Comparison of ENCODE assay signal across 9 mouse cellular contexts in the genomic region with DNA sequence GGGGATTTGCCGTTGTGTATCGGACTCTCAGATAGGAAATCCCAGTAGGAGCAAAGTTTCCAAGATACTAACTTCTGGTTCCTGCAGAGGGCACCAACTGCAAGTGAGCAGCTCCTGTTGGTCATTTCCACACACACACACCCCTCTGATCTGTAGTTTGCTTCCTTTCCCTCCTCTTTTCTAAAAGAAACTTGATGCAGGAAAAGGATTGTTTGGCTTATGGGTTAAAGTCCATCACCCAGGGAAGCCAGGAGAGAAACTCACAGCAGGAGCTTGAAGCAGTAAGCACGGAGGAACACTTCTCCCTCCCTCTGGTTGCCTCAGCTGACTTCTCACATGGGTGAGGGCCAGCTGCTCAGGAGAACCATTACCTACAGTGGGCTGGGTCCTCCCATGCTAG. TPM values are rescaled to one million over a fixed set of nuclear protein-coding genes. Genes with fewer than 3 reads are reported as not detected.
A peak's percentile ranks its signal among the peaks of the same experiment; 100 is the strongest.
DNase-seq lines count a peak whose midpoint lies in the region; ATAC-seq and TF ChIP-seq lines count a peak whose summit lies in the region.
"Had no signal": no experiment of that assay in that cellular context is flagged by ENCODE, and none has a peak within 500 bp of the region (broad histone marks: within the 10 kb centered on the region; RNA-seq: fewer than 3 reads in every experiment).

No protein-coding gene starts in this region.

- H3K4me3 ChIP-seq in liver, adult 2 months (ENCODE audit: insufficient read depth, low read depth, low read length): no peak overlapping the region
- H3K4me3 ChIP-seq: limb, embryonic 12.5 days had no signal

- TF ChIP-seq POLR2A in liver, adult 2 months (IDR thresholded peaks at IDR 0.05; ENCODE audit: extremely low read depth, insufficient read depth, low read length): no peak

- no peak overlapping the region for H3K9ac ChIP-seq in liver, adult 2 months (ENCODE audit: low read depth, low read length)
- H3K9ac ChIP-seq: limb, embryonic 12.5 days had no signal

- no peak overlapping the region for H3K27ac ChIP-seq in liver, adult 2 months (replicated peaks; ENCODE audit: insufficient read depth, low read depth, low read length)
- H3K27ac ChIP-seq: limb, embryonic 12.5 days had no signal

- no peaks in the 10 kb centered on the region for H3K79me2 ChIP-seq in liver, adult 2 months (ENCODE audit: control insufficient read depth, insufficient read depth, low read length)

- intact Hi-C loops in gastrocnemius, postnatal 36 days (cut with DNase I): loop anchor here (2.0 kb wide), 1 partner anchor 86 kb away; no protein-coding TSS in a partner anchor

- no peaks in the 10 kb centered on the region for H3K4me1 ChIP-seq in liver, adult 2 months (ENCODE audit: control insufficient read depth, insufficient read depth, low read length)
- H3K4me1 ChIP-seq: limb, embryonic 12.5 days had no signal

- peak; percentile 71 for TF ChIP-seq CTCF in liver, adult 2 months (IDR thresholded peaks at IDR 0.05; ENCODE audit: low read depth, low read length)

- DNase-seq in adrenal gland, postnatal 10 days: peak; percentile 19
- DNase-seq in adrenal gland, postnatal 25 days: no peak
- peak; percentile 55 for DNase-seq in liver, adult 2 months (ENCODE audit: extremely low read depth, low read depth, low spot score)
- DNase-seq in liver: no peak
- DNase-seq in kidney, adult 18-20 months: peak; percentile 37
- no peak for DNase-seq in urinary bladder, adult 18-20 months (ENCODE audit: low spot score in 2 of 2)
- DNase-seq in gastrocnemius, postnatal 36 days: no peak

- no peaks in the 10 kb centered on the region for H3K36me3 ChIP-seq in liver, adult 2 months (ENCODE audit: control insufficient read depth, insufficient read depth, low read length)
- H3K36me3 ChIP-seq: limb, embryonic 12.5 days had no signal

- ATAC-seq in megakaryocyte progenitor cell, adult 5-6 weeks (replicated peaks; ENCODE audit: poor library complexity): 0 out of 2 replicates have a peak, but pooled peaks have one; percentile 23

- WGBS in liver, adult 2 months: 15% methylated on average over 3 of the region's 3 CpGs

- no peaks in the 10 kb centered on the region for H3K27me3 ChIP-seq in liver, adult 2 months (ENCODE audit: control insufficient read depth, insufficient read depth, low read length)
- H3K27me3 ChIP-seq: limb, embryonic 12.5 days had no signal

RNA-seq across cellular contexts. Expression of a gene that starts 24.3 kb away (rescaled TPM):
- 10 to 100 TPM; 19.7 to 24.1 TPM for total RNA-seq in adrenal gland, postnatal 10 days (2021)
- total RNA-seq in adrenal gland, postnatal 25 days (2021): 24.4 and 24.5 TPM in 2 replicates
- 11.2 and 11.9 TPM in 2 replicates for total RNA-seq in liver, adult 2 months (2014; rRNA removed)
- polyA plus RNA-seq in liver, adult 2 months (2012; rRNA removed): 2.6 and 5.4 TPM in 2 replicates
- total RNA-seq in megakaryocyte progenitor cell, adult 5-6 weeks (2015): 45.4 and 47.6 TPM in 2 replicates
- total RNA-seq in megakaryocyte progenitor cell, adult 5-6 weeks (2017): 85.2 and 126 TPM in 2 replicates
- total RNA-seq in gastrocnemius, postnatal 36 days (2021): 1 to 10 TPM; 6.3 to 7.1 TPM

RNA-seq across cellular contexts. Expression of a gene that starts 25.0 kb away (rescaled TPM):
- 10 to 100 TPM; 30.9 to 38.7 TPM for total RNA-seq in adrenal gland, postnatal 10 days (2021)
- 41.4 and 50.6 TPM in 2 replicates for total RNA-seq in adrenal gland, postnatal 25 days (2021)
- total RNA-seq in liver, adult 2 months (2014; rRNA removed): 10.8 and 14.6 TPM in 2 replicates
- polyA plus RNA-seq in liver, adult 2 months (2012; rRNA removed): 24.1 and 24.4 TPM in 2 replicates
- 28.3 and 30.7 TPM in 2 replicates for total RNA-seq in megakaryocyte progenitor cell, adult 5-6 weeks (2015)
- total RNA-seq in megakaryocyte progenitor cell, adult 5-6 weeks (2017): 25.3 and 34.4 TPM in 2 replicates
- total RNA-seq in gastrocnemius, postnatal 36 days (2021): 10 to 100 TPM; 10.5 to 11.7 TPM

Comparison
In these comparisons a context has a peak if more than half of its experiments do, and no peak if none do; other contexts are left out.
1. DNase-seq: peak in adrenal gland, postnatal 10 days (single experiment), liver, adult 2 months (single experiment) and kidney, adult 18-20 months (single experiment); none in adrenal gland, postnatal 25 days (single experiment), liver (single experiment), urinary bladder, adult 18-20 months (0 of 2) and gastrocnemius, postnatal 36 days (0 of 2).